Mouse (Mus musculus): ENCODE data around the gene Syvn1. TPM values are rescaled to one million over a fixed set of nuclear protein-coding genes. Genes with fewer than 3 reads are reported as not detected.

Syvn1 gene
- polyA plus RNA-seq, 1 experiment from 2014 or later, result 27.5 TPM

DNA sequence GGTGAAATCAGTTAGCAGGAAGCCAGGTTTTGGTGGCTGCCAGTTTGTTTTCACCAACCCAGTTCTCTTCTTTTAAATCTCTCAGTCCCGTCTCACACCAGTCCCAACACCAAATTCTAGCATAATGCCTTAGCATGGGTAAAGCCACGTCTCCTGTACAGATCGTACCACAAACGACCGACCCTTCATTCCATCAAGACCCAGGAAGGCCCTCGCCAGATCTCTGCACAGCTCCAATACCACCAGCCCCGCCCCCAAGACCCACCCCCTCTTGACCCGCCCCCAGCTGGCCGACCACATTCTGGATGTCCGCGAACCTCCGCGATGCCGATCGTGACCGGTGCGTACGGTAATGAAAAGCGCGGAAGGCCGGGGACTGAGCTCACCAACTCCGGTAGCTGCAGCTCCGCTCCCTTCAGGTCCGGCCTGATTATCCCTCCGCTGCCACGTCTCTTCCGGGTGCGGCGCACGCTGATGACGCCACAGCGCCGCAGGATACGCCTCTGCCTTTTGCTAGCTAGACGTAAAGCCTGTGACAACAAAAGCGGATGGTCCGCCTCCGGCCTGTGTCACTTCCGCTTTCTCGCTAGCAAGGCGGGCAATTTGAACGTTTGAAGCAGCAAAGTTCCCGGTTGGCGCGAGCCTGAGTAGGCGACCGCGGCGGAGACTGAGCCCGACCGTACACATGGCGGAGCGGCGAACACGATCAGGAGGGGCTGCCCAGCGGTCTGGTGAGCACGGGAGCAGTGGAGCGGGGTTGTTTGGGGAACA, 38.3 kb downstream of the Syvn1 start, which contains the start of the genes Zfpl1 and Cdca5:
Gene Zfpl1 (minus strand): TSS at position 479 of the 771 bp plus-strand sequence.
Gene Cdca5 (plus strand): TSS at position 506 of the 771 bp plus-strand sequence.
- peak within 1 kb of the TSS; percentile 97 for H3K4me2 ChIP-seq (replicated peaks; ENCODE audit: low read depth, low read length)
- H3K9me3 ChIP-seq (ENCODE audit: control insufficient read depth, low read depth, low read length), result no peaks in the 10 kb centered on the region
- no peaks in the 10 kb centered on the region for H3K27me3 ChIP-seq (ENCODE audit: control insufficient read depth, insufficient read depth, low read length)
- H3K27ac ChIP-seq (ENCODE audit: low read length), result peak within 1 kb of the TSS; percentile 44; the same call in 1 of the 2 replicates
- H3K9ac ChIP-seq (replicated peaks; ENCODE audit: low read depth, low read length), result peak within 1 kb of the TSS; percentile 64
- H3K4me3 ChIP-seq (ENCODE audit: low read depth, low read length), result peak within 1 kb of the TSS; percentile 60
- peak; percentile 89 for ATAC-seq (ENCODE audit: insufficient number of reproducible peaks, insufficient read depth, low FRiP score, low read depth)
- under 1% methylated on average over 58 of the region's 58 CpGs for WGBS
- peaks cover 34% of the 10 kb centered on the region for H3K36me3 ChIP-seq (ENCODE audit: control insufficient read depth, insufficient read depth, low read length)
- peaks cover 11% of the 10 kb centered on the region for H3K4me1 ChIP-seq (ENCODE audit: control insufficient read depth, insufficient read depth, low read length)

DNA sequence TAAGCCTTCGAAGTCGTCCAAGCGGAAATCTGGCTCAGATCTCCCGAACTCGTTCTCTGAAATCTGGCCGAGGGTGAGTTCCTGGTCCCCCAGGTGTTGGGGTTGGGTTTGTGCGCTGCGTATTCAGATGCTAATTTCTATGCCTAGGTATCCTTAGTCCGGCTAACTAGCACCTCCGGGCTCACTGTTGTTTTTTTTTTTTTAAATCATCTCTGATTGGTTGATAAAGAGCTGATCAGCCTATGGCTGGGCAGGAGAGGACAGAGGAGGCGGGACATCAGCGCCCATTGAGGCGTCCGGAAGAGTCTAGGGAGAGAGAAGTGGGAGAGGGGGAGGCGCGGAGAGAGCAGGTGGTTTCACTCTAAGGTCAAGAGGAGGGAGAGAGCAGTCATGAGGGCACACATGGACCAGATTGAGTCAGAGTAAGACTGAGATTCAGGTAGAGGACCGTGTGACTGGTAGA, 39.1 kb downstream of the Syvn1 start:
- WGBS, result under 1% methylated on average over 17 of the region's 17 CpGs
- H3K9me3 ChIP-seq (ENCODE audit: control insufficient read depth, low read depth, low read length), result no peaks in the 10 kb centered on the region
- H3K27me3 ChIP-seq (ENCODE audit: control insufficient read depth, insufficient read depth, low read length), result no peaks in the 10 kb centered on the region
- H3K4me3 ChIP-seq (ENCODE audit: low read depth, low read length), result peak overlapping the region; percentile 60
- H3K9ac ChIP-seq (replicated peaks; ENCODE audit: low read depth, low read length), result no peak overlapping the region; the same call in 1 of the 2 replicates
- peak overlapping the region; percentile 54 for H3K4me2 ChIP-seq (replicated peaks; ENCODE audit: low read depth, low read length)
- peaks cover 11% of the 10 kb centered on the region for H3K4me1 ChIP-seq (ENCODE audit: control insufficient read depth, insufficient read depth, low read length)
- H3K27ac ChIP-seq (ENCODE audit: low read length), result peak overlapping the region; percentile 34; the same call in 1 of the 2 replicates
- ATAC-seq (ENCODE audit: insufficient number of reproducible peaks, insufficient read depth, low FRiP score, low read depth), result peak; percentile 79; the same call in 1 of the 2 replicates
- peaks cover 36% of the 10 kb centered on the region for H3K36me3 ChIP-seq (ENCODE audit: control insufficient read depth, insufficient read depth, low read length)

DNA sequence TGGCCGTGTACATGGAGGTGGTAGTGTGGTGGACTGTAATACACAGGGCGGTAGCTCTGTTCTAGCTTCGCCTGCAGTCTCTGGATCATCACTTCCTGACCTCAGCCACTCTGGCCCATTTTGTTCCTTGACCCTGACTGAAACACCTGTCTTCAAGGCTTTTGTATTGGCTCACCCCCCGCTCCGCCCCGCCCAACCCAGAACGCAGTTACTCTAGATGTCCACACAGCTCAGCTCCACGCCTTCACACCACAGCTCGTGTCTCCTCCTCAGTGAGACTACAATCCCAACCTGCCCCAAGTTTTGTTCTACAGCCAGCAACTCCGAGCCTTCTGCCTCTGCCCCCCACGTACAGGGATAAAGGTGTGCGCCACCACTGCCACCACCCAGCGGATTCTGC, 42.5 kb downstream of the Syvn1 start:
- Histone ChIP-seq H3K9ac (replicated peaks; ENCODE audit: low read depth, low read length) (no peak overlapping the region), H3K4me1 (ENCODE audit: control insufficient read depth, insufficient read depth, low read length) (peaks cover 7% of the 10 kb centered on the region), H3K4me3 (ENCODE audit: low read depth, low read length) (no peak overlapping the region), H3K27me3 (ENCODE audit: control insufficient read depth, insufficient read depth, low read length) (no peaks in the 10 kb centered on the region), H3K36me3 (ENCODE audit: control insufficient read depth, insufficient read depth, low read length) (peaks cover 35% of the 10 kb centered on the region), H3K27ac (ENCODE audit: low read length) (no peak overlapping the region), H3K4me2 (replicated peaks; ENCODE audit: low read depth, low read length) (no peak overlapping the region), H3K9me3 (ENCODE audit: control insufficient read depth, low read depth, low read length) (no peaks in the 10 kb centered on the region)
- WGBS, result 92% methylated on average over 13 of the region's 13 CpGs
- ATAC-seq (ENCODE audit: insufficient number of reproducible peaks, insufficient read depth, low FRiP score, low read depth), result no peak

DNA sequence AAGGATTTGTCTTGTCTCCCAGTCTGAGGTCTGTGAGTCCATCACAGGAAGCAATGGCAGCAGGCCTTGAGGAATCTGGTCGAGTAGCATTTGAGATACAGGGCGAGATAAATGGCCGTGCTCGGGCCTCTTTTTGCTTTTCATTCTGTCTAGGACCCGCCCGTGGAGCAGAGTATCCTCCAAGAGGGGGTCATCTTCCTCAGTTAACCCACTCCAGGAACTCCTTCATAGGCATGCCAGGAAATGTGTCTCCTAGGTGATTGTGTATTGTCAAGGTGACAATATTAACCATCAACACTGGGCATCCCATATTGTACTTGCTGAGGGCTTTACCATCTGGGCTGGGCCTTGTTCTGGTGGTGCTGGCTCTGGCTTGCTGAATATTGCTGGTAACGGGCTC, 47.7 kb downstream of the Syvn1 start, which contains the start of gene AC131692.1:
Gene AC131692.1 (plus strand): TSS at position 301 of the 400 bp plus-strand sequence.
- Histone ChIP-seq H3K9me3 (ENCODE audit: control insufficient read depth, low read depth, low read length) (no peaks in the 10 kb centered on the region), H3K36me3 (ENCODE audit: control insufficient read depth, insufficient read depth, low read length) (peaks cover 27% of the 10 kb centered on the region), H3K27ac (ENCODE audit: low read length) (no peak within 1 kb of the TSS), H3K4me3 (ENCODE audit: low read depth, low read length) (no peak within 1 kb of the TSS), H3K9ac (replicated peaks; ENCODE audit: low read depth, low read length) (no peak within 1 kb of the TSS), H3K4me1 (ENCODE audit: control insufficient read depth, insufficient read depth, low read length) (no peaks in the 10 kb centered on the region), H3K4me2 (replicated peaks; ENCODE audit: low read depth, low read length) (no peak within 1 kb of the TSS), H3K27me3 (ENCODE audit: control insufficient read depth, insufficient read depth, low read length) (no peaks in the 10 kb centered on the region)
- no peak for ATAC-seq (ENCODE audit: insufficient number of reproducible peaks, insufficient read depth, low FRiP score, low read depth)
- WGBS, result 81% methylated on average over 7 of the region's 7 CpGs

DNA sequence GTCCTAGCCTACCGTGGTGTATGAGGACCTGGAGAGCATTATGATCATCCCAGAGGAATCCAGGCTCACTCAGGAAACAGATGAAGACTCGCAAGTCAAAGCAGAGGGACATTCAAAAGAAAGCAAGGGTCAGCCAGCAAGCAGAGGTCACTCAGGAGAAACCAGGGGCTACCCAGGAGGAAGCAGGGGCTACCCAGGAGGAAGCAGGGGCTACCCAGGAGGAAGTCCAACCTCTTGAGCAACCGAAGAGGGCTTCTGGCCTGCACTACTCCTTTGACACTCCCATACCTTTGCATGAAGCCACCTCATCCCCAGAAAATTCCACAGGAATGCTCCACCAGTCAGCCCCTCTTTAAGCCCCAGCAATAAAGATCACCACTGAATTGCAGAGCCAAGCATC, 51.5 kb downstream of the Syvn1 start:
- WGBS, result 82% methylated on average over 3 of the region's 3 CpGs
- H3K36me3 ChIP-seq (ENCODE audit: control insufficient read depth, insufficient read depth, low read length), result peaks cover 4% of the 10 kb centered on the region; the same call in 1 of the 2 replicates
- no peaks in the 10 kb centered on the region for H3K4me1 ChIP-seq (ENCODE audit: control insufficient read depth, insufficient read depth, low read length)
- no peaks in the 10 kb centered on the region for H3K9me3 ChIP-seq (ENCODE audit: control insufficient read depth, low read depth, low read length)
- H3K9ac ChIP-seq (replicated peaks; ENCODE audit: low read depth, low read length), result no peak overlapping the region
- H3K27ac ChIP-seq (ENCODE audit: low read length), result no peak overlapping the region
- H3K27me3 ChIP-seq (ENCODE audit: control insufficient read depth, insufficient read depth, low read length), result no peaks in the 10 kb centered on the region
- no peak overlapping the region for H3K4me3 ChIP-seq (ENCODE audit: low read depth, low read length)
- no peak for ATAC-seq (ENCODE audit: insufficient number of reproducible peaks, insufficient read depth, low FRiP score, low read depth)
- H3K4me2 ChIP-seq (replicated peaks; ENCODE audit: low read depth, low read length), result no peak overlapping the region

DNA sequence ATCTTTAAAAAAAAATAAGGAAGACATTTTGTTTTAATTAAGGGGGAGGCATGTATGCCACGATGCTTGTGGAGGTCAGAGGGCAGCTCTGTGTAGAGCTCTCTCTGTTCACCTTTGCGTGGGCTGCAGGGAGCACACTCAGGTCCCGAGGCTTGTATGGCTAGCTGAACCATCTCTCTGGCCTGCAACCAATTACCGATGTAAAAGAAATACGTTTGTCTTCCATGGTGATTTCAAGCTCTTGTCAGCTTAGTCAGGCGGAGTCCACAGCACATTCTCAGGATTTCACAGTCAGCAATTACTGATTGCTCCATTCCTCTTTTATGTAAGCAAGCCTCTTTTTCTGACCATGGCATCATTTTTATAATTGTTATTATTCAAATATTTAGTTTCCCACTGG, 54.8 kb downstream of the Syvn1 start:
- 54% methylated on average over 6 of the region's 6 CpGs for WGBS

DNA sequence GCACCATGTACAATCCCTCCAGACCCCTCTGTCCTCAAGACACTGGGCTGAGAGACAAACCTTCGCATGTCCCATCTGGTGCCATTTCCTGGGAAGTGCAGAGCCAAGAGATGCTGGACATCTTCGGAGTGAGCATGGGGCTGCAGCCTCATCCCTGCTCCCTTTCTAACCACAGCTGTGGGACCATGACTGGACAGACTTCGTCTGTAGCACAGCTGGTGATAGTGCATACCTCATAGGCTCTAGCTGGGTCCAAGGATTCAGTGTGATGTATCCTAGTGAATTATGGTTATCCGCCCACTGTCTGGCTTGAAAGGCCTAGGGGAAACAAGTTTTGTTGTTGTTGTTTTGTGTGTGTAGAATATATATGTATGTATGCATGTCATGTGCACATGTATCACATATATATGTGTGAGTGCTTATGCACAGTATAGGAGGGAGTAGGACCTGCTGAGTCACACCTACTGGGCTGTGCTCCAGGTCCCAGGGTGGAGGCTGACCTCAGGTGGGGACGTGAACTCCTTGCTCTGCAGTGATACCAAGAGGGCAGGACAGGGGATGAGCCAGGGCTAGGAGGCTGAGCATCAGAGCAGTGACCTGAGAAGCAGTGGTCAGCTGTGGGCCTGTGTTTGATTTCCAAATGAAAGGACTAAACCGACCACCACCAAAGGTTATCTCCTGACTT, 55.9 kb downstream of the Syvn1 start:
- no peak for ATAC-seq (ENCODE audit: insufficient number of reproducible peaks, insufficient read depth, low FRiP score, low read depth)
- Histone ChIP-seq H3K27ac (ENCODE audit: low read length) (no peak overlapping the region), H3K4me1 (ENCODE audit: control insufficient read depth, insufficient read depth, low read length) (no peaks in the 10 kb centered on the region), H3K9me3 (ENCODE audit: control insufficient read depth, low read depth, low read length) (no peaks in the 10 kb centered on the region), H3K4me2 (replicated peaks; ENCODE audit: low read depth, low read length) (no peak overlapping the region), H3K36me3 (ENCODE audit: control insufficient read depth, insufficient read depth, low read length) (no peaks in the 10 kb centered on the region; the same call in 1 of the 2 replicates), H3K9ac (replicated peaks; ENCODE audit: low read depth, low read length) (no peak overlapping the region), H3K4me3 (ENCODE audit: low read depth, low read length) (no peak overlapping the region), H3K27me3 (ENCODE audit: control insufficient read depth, insufficient read depth, low read length) (no peaks in the 10 kb centered on the region)
- 77% methylated on average over 6 of the region's 6 CpGs for WGBS

More for the DNA sequence above, 54.8 kb downstream of the Syvn1 start:
- no peaks in the 10 kb centered on the region for H3K4me1 ChIP-seq (ENCODE audit: control insufficient read depth, insufficient read depth, low read length)
- H3K4me2 ChIP-seq (replicated peaks; ENCODE audit: low read depth, low read length), result no peak overlapping the region
- no peaks in the 10 kb centered on the region for H3K27me3 ChIP-seq (ENCODE audit: control insufficient read depth, insufficient read depth, low read length)
- H3K9ac ChIP-seq (replicated peaks; ENCODE audit: low read depth, low read length), result no peak overlapping the region
- no peak overlapping the region for H3K4me3 ChIP-seq (ENCODE audit: low read depth, low read length)
- ATAC-seq (ENCODE audit: insufficient number of reproducible peaks, insufficient read depth, low FRiP score, low read depth), result no peak
- no peaks in the 10 kb centered on the region for H3K9me3 ChIP-seq (ENCODE audit: control insufficient read depth, low read depth, low read length)
- H3K27ac ChIP-seq (ENCODE audit: low read length), result no peak overlapping the region
- H3K36me3 ChIP-seq (ENCODE audit: control insufficient read depth, insufficient read depth, low read length), result no peaks in the 10 kb centered on the region; the same call in 1 of the 2 replicates
